ENCODE assay signal across 9 mouse cellular contexts in genomic region chr4:89445214-89446155, GRCm38 (mm10).
DNase-seq lines count a peak whose midpoint lies in the region; ATAC-seq lines count a peak whose summit lies in the region.
"Had no signal": no experiment of that assay in that cellular context is flagged by ENCODE, and none has a peak within 500 bp of the region (broad histone marks: within the 10 kb centered on the region; RNA-seq: fewer than 3 reads in every experiment).

No protein-coding gene starts in this region.

- no peak overlapping the region for H3K4me3 ChIP-seq in heart, embryonic 14.5 days (ENCODE audit: control insufficient read depth in 1 of 2, insufficient read depth in 1 of 2, low read depth in 1 of 2, low read length in 2 of 2)
- H3K4me3 ChIP-seq: midbrain, embryonic 12.5 days had no signal

- ATAC-seq in heart, embryonic 14.5 days (ENCODE audit: insufficient number of reproducible peaks, insufficient read depth, low FRiP score, low read depth), result no peak
- ATAC-seq in erythroid progenitor cell, adult 5-6 weeks (replicated peaks; ENCODE audit: low FRiP score, poor library complexity, severe bottlenecking), result peak; percentile 46; the same call in 1 of the 2 replicates

- peak overlapping the region; percentile 29; the same call in 1 of the 2 replicates for H3K4me2 ChIP-seq in heart, embryonic 14.5 days (ENCODE audit: low read length)
- H3K4me2 ChIP-seq: midbrain, embryonic 12.5 days had no signal

- H3K36me3 ChIP-seq in heart, embryonic 14.5 days (ENCODE audit: control insufficient read depth, insufficient read depth, low read length), result no peaks in the 10 kb centered on the region
- H3K36me3 ChIP-seq: midbrain, embryonic 12.5 days had no signal

- DNase-seq in heart, postnatal 10 days, result no peak
- peak; percentile 26 for DNase-seq in MN1 (ENCODE audit: low spot score)
- DNase-seq in lung, postnatal 10 days, result peak; percentile 73
- DNase-seq in neural tube, embryonic 10.5 days (ENCODE audit: extremely low spot score, low spot score), result no peak
- DNase-seq in Muller cell, postnatal 12 days (ENCODE audit: inconsistent ontology term), result no peak
- no peak for DNase-seq in ovary, adult 18-20 months (ENCODE audit: low spot score)

- intact Hi-C loops in heart, postnatal 10 days (cut with DNase I), result no loop called here

- WGBS in heart, embryonic 14.5 days, result 12% methylated on average over 11 of the region's 11 CpGs

- H3K9me3 ChIP-seq in heart, embryonic 14.5 days (ENCODE audit: control insufficient read depth, low read length), result no peaks in the 10 kb centered on the region
- H3K9me3 ChIP-seq: midbrain, embryonic 12.5 days had no signal

- peaks cover 3 to 17% of the 10 kb centered on the region in 2 experiments for H3K4me1 ChIP-seq in heart, embryonic 14.5 days (ENCODE audit: control insufficient read depth in 2 of 2, insufficient read depth in 2 of 2, low read length in 2 of 2)

- H3K9ac ChIP-seq in heart, embryonic 14.5 days (ENCODE audit: low read length), result no peak overlapping the region
- H3K9ac ChIP-seq: midbrain, embryonic 12.5 days had no signal

- H3K27me3 ChIP-seq in heart, embryonic 14.5 days (ENCODE audit: control insufficient read depth, insufficient read depth, low read length), result no peaks in the 10 kb centered on the region
- H3K27me3 ChIP-seq: midbrain, embryonic 12.5 days had no signal

- no peak overlapping the region for H3K27ac ChIP-seq in heart, embryonic 14.5 days (replicated peaks in 1 of 2; ENCODE audit: control insufficient read depth in 1 of 2, insufficient read depth in 1 of 2, low read depth in 2 of 2, low read length in 2 of 2)
- H3K27ac ChIP-seq: midbrain, embryonic 12.5 days had no signal

Comparison
In these comparisons a context has a peak if more than half of its experiments do, and no peak if none do; other contexts are left out.
1. DNase-seq: peak in MN1 (single experiment) and lung, postnatal 10 days (single experiment); none in heart, postnatal 10 days (0 of 2), neural tube, embryonic 10.5 days (single experiment), Muller cell, postnatal 12 days (single experiment) and ovary, adult 18-20 months (single experiment).